Mouse (Mus musculus) liver, adult 2 months (tissue): ENCODE data around the gene Btbd7. TPM values are rescaled to one million over a fixed set of nuclear protein-coding genes. Genes with fewer than 3 reads are reported as not detected.

ENCODE experiments used
- DNase-seq: peaks from one replicate; pipeline ENCODE4 v3.0.0-alpha.2; 2011; ENCODE audit warnings: low read depth, low spot score; ENCODE audit errors: extremely low read depth
- H3K27ac ChIP-seq: fragments of 200-500 bp; replicated peaks from 2 replicates; pipeline ENCODE4 v1.5.1; 2012; ENCODE audit warnings: low read depth, mild to moderate bottlenecking, control low read depth, inconsistent platforms, low read length; ENCODE audit not compliant: insufficient read depth
- H3K27me3 ChIP-seq: fragments of 200-500 bp; 2 replicates; pipeline ENCODE4 v1.6.1; 2012; ENCODE audit warnings: mild to moderate bottlenecking, moderate library complexity, low read length, inconsistent platforms; ENCODE audit not compliant: control insufficient read depth, insufficient read depth
- H3K36me3 ChIP-seq: fragments of 200-500 bp; 2 replicates; pipeline ENCODE4 v1.6.1; 2012; ENCODE audit warnings: low read length, inconsistent platforms; ENCODE audit not compliant: control insufficient read depth, insufficient read depth
- H3K4me1 ChIP-seq: fragments of 200-500 bp; 2 replicates; pipeline ENCODE4 v1.6.1; 2011; ENCODE audit warnings: low read length; ENCODE audit not compliant: control insufficient read depth, insufficient read depth
- H3K4me3 ChIP-seq: fragments of 200-500 bp; 2 replicates; pipeline ENCODE4 v1.5.1; 2011; ENCODE audit warnings: low read depth, mild to moderate bottlenecking, control low read depth, low read length, moderate library complexity; ENCODE audit not compliant: insufficient read depth
- H3K79me2 ChIP-seq: fragments of 200-500 bp; 2 replicates; pipeline ENCODE4 v1.6.1; 2012; ENCODE audit warnings: inconsistent platforms, mild to moderate bottlenecking, low read length, moderate library complexity; ENCODE audit not compliant: control insufficient read depth, insufficient read depth
- H3K9ac ChIP-seq: fragments of 200-500 bp; 2 replicates; pipeline ENCODE4 v1.6.1; 2012; ENCODE audit warnings: low read depth, mild to moderate bottlenecking, control low read depth, inconsistent platforms, low read length
- CTCF ChIP-seq: fragments of 200-500 bp; IDR thresholded peaks from 2 replicates; pipeline ENCODE4 v1.5.1; 2011; ENCODE audit warnings: low read depth, low read length, control low read depth
- POLR2A ChIP-seq: fragments of 200-500 bp; IDR thresholded peaks from 2 replicates; pipeline ENCODE4 v1.6.1; 2011; ENCODE audit warnings: low read length, control low read depth; ENCODE audit not compliant: insufficient read depth; ENCODE audit errors: extremely low read depth
- WGBS: fragments of 180-500 bp; shearing (Covaris S2); methylation state at CpG from one replicate; pipeline ENCODE4 v1.1.7; 2018; 5-methylcytosine and 5-hydroxymethylcytosine counted together
- polyA plus RNA-seq: library from polyadenylated mRNA; depleted of rRNA; stranded (reverse); fragments of >200 nt; gene quantifications from 2 replicates; pipeline ENCODE4 v1.2.3, GENCODE M21; 2012
- total RNA-seq: library from RNA; depleted of rRNA; stranded (reverse); fragments of >200 nt; gene quantifications from 2 replicates; pipeline ENCODE4 v1.2.3, GENCODE M21; 2014

Btbd7 gene
- total and polyA plus RNA-seq, 2 experiments: 4.7 to 15.5 TPM

DNA sequence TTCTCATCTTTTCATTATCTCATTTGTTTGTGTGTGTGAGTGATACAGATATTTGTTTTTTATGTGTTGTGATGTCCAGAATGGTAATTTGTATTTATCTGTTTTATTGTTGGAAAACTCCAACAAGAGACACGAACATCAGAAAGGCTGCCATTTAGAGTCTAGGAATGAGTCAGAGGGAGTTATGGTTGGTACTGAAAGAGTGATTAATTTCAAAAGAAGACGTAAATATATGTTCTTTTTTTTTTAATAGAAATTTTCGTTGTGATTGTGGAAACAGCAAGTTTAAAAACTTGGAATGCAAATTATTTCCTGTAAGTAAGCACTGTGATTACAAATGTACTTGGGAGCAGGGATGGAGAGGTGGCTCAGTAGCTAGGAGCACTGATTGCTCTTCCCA lies 116.6 kb downstream of the Btbd7 start:
- Histone ChIP-seq H3K36me3 (peaks cover 19% of the 10 kb centered on the region), H3K9ac (no peak overlapping the region), H3K79me2 (peaks cover 5% of the 10 kb centered on the region; the same call in 1 of the 2 replicates), H3K27ac (no peak overlapping the region), H3K4me3 (no peak overlapping the region), H3K27me3 (no peaks in the 10 kb centered on the region), H3K4me1 (peaks cover 9% of the 10 kb centered on the region; the same call in 1 of the 2 replicates)
- TF ChIP-seq CTCF (no peak), POLR2A (no peak)
- 76% methylated on average over 3 of the region's 3 CpGs for WGBS
- DNase-seq: no peak

- no peak overlapping the region for H3K9ac ChIP-seq
- peaks cover 9% of the 10 kb centered on the region; the same call in 1 of the 2 replicates for H3K4me1 ChIP-seq
- no peak for DNase-seq
- H3K27me3 ChIP-seq: no peaks in the 10 kb centered on the region
- no peak overlapping the region for H3K27ac ChIP-seq
- peak overlapping the region; percentile 95 for H3K4me3 ChIP-seq
- TF ChIP-seq POLR2A: no peak
- no peak for TF ChIP-seq CTCF
- H3K79me2 ChIP-seq: peaks cover 11% of the 10 kb centered on the region; the same call in 1 of the 2 replicates
- H3K36me3 ChIP-seq: peaks cover 8% of the 10 kb centered on the region
- 0% methylated on average over 5 of the region's 5 CpGs for WGBS
Measured at GRCm38 (mm10) chr12:102758936-102759335, 119.3 kb downstream of the Btbd7 start.

GRCm38 (mm10) chr12:102758403-102758756 lies 119.9 kb downstream of the Btbd7 start, which contains the start of gene Gm20604:
TSS of gene Gm20604 (minus strand) at chr12:102758672.
- TF ChIP-seq POLR2A (no peak), CTCF (no peak)
- peaks cover 10% of the 10 kb centered on the region; the same call in 1 of the 2 replicates for H3K4me1 ChIP-seq
- WGBS: 2% methylated on average over 10 of the region's 10 CpGs

GRCm38 (mm10) chr12:102757689-102758402 lies 120.4 kb downstream of the Btbd7 start, which contains the start of the genes Gm28051, Gon7 and Ubr7:
TSS of gene Gm28051 (minus strand) at chr12:102757765.
TSS of gene Gon7 (minus strand) at chr12:102757803.
TSS of gene Ubr7 (plus strand) at chr12:102757967.
- H3K36me3 ChIP-seq: peaks cover 4% of the 10 kb centered on the region
- peak within 1 kb of the TSS; percentile 74 for H3K27ac ChIP-seq
- peak within 1 kb of the TSS; percentile 89 for H3K9ac ChIP-seq
- no peaks in the 10 kb centered on the region for H3K27me3 ChIP-seq
- H3K79me2 ChIP-seq: peaks cover 11% of the 10 kb centered on the region; the same call in 1 of the 2 replicates
- H3K4me1 ChIP-seq: peaks cover 10% of the 10 kb centered on the region; the same call in 1 of the 2 replicates
- peak within 1 kb of the TSS; percentile 95 for H3K4me3 ChIP-seq
- DNase-seq: peak; percentile 91
- under 1% methylated on average over 73 of the region's 73 CpGs for WGBS
- TF ChIP-seq CTCF (peak; percentile 41), POLR2A (peak; percentile 72)

More at GRCm38 (mm10) chr12:102758403-102758756, 119.9 kb downstream of the Btbd7 start, which contains the start of gene Gm20604:
- peaks cover 11% of the 10 kb centered on the region; the same call in 1 of the 2 replicates for H3K79me2 ChIP-seq
- H3K27me3 ChIP-seq: no peaks in the 10 kb centered on the region
- peak within 1 kb of the TSS; percentile 89 for H3K9ac ChIP-seq
- H3K27ac ChIP-seq: peak within 1 kb of the TSS; percentile 74
- H3K36me3 ChIP-seq: peaks cover 4% of the 10 kb centered on the region
- peak within 1 kb of the TSS; percentile 95 for H3K4me3 ChIP-seq
- DNase-seq: no peak

DNA sequence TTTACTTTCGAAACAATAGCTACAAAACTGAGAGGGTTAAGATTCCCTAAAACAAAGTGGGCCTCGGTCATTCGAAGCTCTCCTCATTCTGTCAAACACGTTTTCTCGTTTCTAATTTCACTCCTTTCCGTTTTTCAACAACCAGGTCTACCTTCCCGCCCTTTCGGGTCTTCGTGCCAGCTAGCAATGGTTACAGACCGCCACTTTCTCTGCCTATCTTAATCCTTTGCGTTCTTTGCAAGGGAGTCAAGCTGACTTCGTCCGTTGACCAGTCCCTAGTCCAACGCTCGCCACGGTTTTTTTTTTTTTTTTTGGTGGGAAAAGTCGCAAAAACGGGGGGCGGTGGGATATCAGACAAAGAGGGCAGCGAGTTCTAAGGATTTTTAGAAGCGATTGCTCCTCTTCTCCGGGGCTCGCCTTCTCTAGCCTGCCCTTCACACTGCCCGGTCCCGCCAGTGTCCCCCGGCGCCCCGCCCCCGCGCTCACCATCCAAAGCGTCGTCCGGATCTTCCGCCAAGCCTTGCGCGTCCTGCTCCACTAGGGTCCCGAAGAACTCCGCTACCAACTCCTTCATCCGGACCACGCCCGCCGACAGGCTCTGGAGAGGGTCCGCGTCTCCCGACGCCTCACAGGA lies 121.1 kb downstream of the Btbd7 start:
- Histone ChIP-seq H3K4me3 (peak overlapping the region; percentile 93), H3K27ac (peak overlapping the region; percentile 74), H3K9ac (peak overlapping the region; percentile 85), H3K79me2 (peaks cover 11% of the 10 kb centered on the region; the same call in 1 of the 2 replicates), H3K4me1 (peaks cover 10% of the 10 kb centered on the region; the same call in 1 of the 2 replicates), H3K27me3 (no peaks in the 10 kb centered on the region), H3K36me3 (peaks cover under 1% of the 10 kb centered on the region)
- no peak for DNase-seq
- TF ChIP-seq CTCF (no peak), POLR2A (no peak)
- 1% methylated on average over 46 of the region's 46 CpGs for WGBS
